Mouse (Mus musculus): ENCODE measurements around the gene Fmo2. TPM values are rescaled to one million over a fixed set of nuclear protein-coding genes. Genes with fewer than 3 reads are reported as not detected.

Gene Fmo2
- polyA plus RNA-seq, 1 experiment from 2014 or later = 5.9 TPM

GRCm38 (mm10) chr1:162831838-162832573 is 66.5 kb downstream of the Fmo2 start:
- no peak overlapping the region for H3K9ac ChIP-seq
- no peak overlapping the region for H3K4me3 ChIP-seq (replicated peaks)
- no peaks in the 10 kb centered on the region for H3K4me1 ChIP-seq
- no peaks in the 10 kb centered on the region for H3K36me3 ChIP-seq
- no peak for ATAC-seq (ENCODE audit: insufficient read depth, low FRiP score, low read depth)
- no peaks in the 10 kb centered on the region for H3K27me3 ChIP-seq (replicated peaks)
- H3K4me2 ChIP-seq = no peak overlapping the region
- no peaks in the 10 kb centered on the region for H3K9me3 ChIP-seq
- no peak overlapping the region for H3K27ac ChIP-seq
- WGBS = 14% methylated on average over 5 of the region's 5 CpGs

Other genes starting within 250 kb of the Fmo2 start
- not detected in 2 replicates for gene Myocos, start 240.5 kb downstream of the Fmo2 start, polyA plus RNA-seq (2015; fragmentation: Nextera tagmentation; extraction: Ambion mirVana)
- 125 and 144 TPM in 2 replicates for gene Prrc2c, start 158.2 kb downstream of the Fmo2 start, polyA plus RNA-seq (2015; fragmentation: Nextera tagmentation; extraction: Ambion mirVana)
- gene Fmo4, start 84.8 kb downstream of the Fmo2 start, polyA plus RNA-seq (2015; fragmentation: Nextera tagmentation; extraction: Ambion mirVana) = 1.3 and 2.8 TPM in 2 replicates
- gene Fmo1, start 32.1 kb downstream of the Fmo2 start, polyA plus RNA-seq (2015; fragmentation: Nextera tagmentation; extraction: Ambion mirVana) = 13.6 and 16.4 TPM in 2 replicates
- 0.10 TPM in 1 of 2 replicates, not detected in the other for gene Fmo6, start 38.8 kb upstream of the Fmo2 start, polyA plus RNA-seq (2015; fragmentation: Nextera tagmentation; extraction: Ambion mirVana)
- gene Fmo3, start 85.8 kb upstream of the Fmo2 start, polyA plus RNA-seq (2015; fragmentation: Nextera tagmentation; extraction: Ambion mirVana) = 0.10 TPM in 1 of 2 replicates, not detected in the other
- not detected in 2 replicates for gene Mroh9, start 186.9 kb upstream of the Fmo2 start, polyA plus RNA-seq (2015; fragmentation: Nextera tagmentation; extraction: Ambion mirVana)